Mouse (Mus musculus) heart, postnatal 36 days (tissue): Measurements from ENCODE around the gene Rtn4. TPM values are rescaled to one million over a fixed set of nuclear protein-coding genes. Genes with fewer than 3 reads are reported as not detected.
"Not testable (repeated sequence)": the region's sequence is repeated elsewhere in the genome, so short reads cannot be mapped to it uniquely, and the experiment has no call there.

Source experiments
- DNase-seq, 2 experiments: peaks; one replicate each; pipeline ENCODE4 v3.0.0; 2021 to 2022
- intact Hi-C: fragments of 180-260 bp; cut with DNase I; formaldehyde crosslinking; loops from one replicate; pipeline ENCODE4 v1.15.1; 2025
- total RNA-seq, 2 experiments: library from RNA; stranded (reverse); gene quantifications; 2 replicates each; pipeline ENCODE4 v1.2.3; 2021

Gene Rtn4
- total RNA-seq, 2 experiments from 2014 or later, result 91.7 to 95.2 TPM

GRCm38 (mm10) chr11:29756007-29756406, 63.3 kb downstream of the Rtn4 start:
- intact Hi-C loops, DNase-seq: not testable (repeated sequence)

DNA sequence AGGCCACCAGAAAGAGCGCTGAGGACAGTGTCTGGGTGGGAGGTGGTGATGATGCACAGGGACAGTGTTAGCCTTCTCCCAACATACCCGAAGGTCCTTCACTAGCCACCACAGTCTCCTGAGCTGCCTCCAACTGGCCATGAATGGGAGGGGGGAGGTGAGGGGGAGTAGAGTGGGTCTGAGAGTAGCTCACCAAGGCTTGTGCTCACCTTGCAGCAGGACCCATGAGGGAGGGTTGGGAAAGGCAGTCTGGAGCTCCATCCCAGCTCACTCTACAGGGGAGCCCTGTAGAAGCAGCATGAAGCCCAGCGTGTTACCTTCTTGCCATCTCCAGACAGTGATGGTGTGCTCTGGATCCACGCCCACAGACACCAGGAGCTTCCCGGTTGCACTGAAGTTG, 65.9 kb downstream of the Rtn4 start:
- intact Hi-C loops, result no loop called here

DNA sequence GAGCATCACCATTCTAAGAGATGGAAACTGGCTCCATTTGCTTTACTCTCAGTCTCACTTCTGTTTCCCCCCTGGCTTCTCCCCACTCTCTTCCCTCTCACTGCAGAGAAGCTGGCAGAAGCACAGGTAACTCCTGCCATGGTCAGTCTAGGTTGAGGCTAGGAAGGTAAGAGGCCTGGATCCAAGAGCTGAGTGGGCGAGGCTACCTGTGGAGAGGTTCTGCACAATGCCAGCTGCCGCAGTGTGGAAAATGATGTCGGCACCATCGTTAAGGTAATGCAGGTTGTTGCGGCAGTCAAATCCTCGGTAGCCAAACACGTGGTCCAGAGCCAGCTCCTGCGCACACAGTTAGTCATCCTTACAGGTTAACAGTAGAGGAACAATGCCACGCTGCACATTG, 68.6 kb downstream of the Rtn4 start:
- intact Hi-C loops, result no loop called here
- DNase-seq, result no peak

More for the DNA sequence above, 65.9 kb downstream of the Rtn4 start:
- no peak for DNase-seq

GRCm38 (mm10) chr11:29762768-29763167, 70.0 kb downstream of the Rtn4 start:
- intact Hi-C loops, result no loop called here
- no peak for DNase-seq

GRCm38 (mm10) chr11:29765063-29765462, 72.3 kb downstream of the Rtn4 start:
- intact Hi-C loops, result no loop called here
- no peak for DNase-seq

- intact Hi-C loops, result no loop called here
Observed at GRCm38 (mm10) chr11:29766313-29766982, 73.7 kb downstream of the Rtn4 start.

DNA sequence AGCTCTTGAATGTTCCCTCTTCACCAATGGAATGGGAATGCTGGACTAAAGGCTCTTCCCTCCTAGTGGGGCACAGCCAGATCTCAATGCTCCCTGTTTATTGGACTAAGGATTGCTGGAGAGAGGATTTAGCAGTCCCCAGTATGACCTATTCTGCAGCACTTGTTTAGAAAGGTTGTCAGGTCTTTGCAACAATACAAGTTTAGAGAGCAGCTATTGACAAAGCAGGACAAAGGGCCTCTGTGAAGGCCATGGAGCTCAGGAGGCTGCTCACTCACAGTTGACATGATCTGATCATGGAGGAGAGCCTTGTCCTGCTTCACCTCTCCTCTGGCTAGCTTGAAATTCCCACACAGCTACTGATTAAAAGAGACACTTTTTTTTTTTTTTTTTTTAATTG, 75.8 kb downstream of the Rtn4 start:
- intact Hi-C loops, result no loop called here
- DNase-seq, result no peak

More at GRCm38 (mm10) chr11:29766313-29766982, 73.7 kb downstream of the Rtn4 start:
- no peak for DNase-seq

- no peak for DNase-seq
- intact Hi-C loops, result no loop called here
Observed at GRCm38 (mm10) chr11:29770666-29771400, 78.1 kb downstream of the Rtn4 start.

DNA sequence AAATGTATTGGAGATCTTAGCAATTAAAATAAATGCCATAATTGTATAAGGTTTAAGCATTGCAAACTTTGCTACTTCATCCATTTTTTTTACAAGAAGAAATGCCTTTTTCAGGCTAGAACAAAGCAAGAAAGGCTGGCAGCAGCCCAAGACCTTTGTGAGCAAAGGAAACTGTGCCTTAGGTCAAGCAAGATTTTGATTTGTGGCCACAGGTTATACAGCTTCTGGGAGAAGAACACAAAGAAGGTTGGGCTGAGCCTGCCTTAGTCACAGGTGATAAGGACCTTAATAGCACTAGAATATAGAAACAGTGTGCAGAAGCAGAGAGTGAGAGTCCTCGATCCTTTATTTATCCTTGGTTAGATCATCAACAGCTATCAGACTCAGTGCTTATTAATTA, 79.5 kb downstream of the Rtn4 start:
- no peak for DNase-seq
- intact Hi-C loops, result no loop called here

DNA sequence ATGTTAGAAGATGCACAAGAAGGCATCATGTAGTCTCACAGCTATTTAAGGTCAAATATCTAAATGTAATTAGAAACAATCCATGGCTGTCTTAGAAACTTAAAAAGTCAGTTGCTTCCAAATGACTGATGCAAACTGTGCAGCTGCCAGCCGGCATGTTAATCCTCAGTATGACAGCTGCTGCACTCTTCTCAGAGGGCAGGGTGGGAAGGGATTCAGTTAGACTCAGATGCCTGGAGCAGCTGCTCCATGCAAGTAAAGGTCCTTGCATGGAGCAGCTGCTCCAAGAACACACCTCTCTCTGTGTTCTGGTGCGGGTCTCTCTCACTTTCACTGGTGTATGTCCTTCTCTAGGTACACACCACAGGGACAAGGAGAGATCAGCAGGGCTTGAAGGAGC, 81.5 kb downstream of the Rtn4 start:
- intact Hi-C loops, result no loop called here
- no peak for DNase-seq

- no peak for DNase-seq
- intact Hi-C loops, result no loop called here
Observed at GRCm38 (mm10) chr11:29774760-29775159, 82.0 kb downstream of the Rtn4 start.

DNA sequence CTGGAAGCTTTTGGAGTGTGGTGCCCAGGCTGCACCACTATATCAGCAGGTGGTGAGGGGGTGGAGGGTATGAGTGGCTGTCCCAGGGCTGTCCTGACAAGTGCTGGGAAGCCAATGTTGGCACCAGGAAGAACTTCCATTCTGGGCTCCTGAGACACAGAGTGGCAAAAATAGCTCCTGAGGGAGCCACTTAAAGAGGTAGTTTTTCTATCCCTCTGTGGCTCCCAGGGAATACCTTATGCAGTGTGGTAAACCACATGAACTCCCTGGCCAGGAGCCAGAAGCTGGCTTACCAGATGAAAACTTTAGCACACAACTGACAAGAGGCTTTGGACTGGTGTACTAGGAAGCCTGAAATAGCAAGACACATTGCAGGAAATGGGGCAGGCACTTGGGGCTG, 85.2 kb downstream of the Rtn4 start:
- intact Hi-C loops, result no loop called here
- peak; percentile 58 to 73 for DNase-seq

- intact Hi-C loops, result no loop called here
- no peak for DNase-seq
Observed at GRCm38 (mm10) chr11:29778936-29779335, 86.2 kb downstream of the Rtn4 start.

DNA sequence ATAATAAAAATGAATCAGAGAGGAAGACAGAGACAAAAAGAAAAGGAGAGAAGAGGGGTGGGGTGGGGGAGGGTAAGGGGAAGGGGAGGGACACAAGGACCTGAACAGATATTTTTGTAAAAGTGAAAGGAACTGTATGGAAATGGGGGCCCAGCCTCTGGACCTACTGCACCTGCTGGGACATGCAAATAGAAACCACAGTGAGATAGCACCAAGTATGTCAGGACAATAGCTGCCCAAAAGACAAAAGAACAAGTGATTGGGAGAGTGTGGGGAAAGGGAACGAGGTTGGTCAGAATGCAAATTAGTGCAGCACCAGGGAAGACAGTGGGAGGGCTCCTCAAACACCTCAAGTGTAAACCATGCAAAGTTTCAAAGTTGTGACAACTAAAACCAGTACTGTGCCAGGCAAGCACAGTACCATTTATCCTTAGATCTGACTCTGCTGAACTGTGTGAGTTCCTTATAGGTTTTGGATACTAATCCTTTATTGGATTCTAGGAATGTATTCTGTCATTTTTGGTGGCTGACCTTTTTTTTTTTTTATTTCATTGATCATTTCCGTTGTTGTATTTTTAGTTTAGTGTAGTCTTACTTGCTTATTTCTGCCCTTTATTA, 86.8 kb downstream of the Rtn4 start:
- intact Hi-C loops, result no loop called here

GRCm38 (mm10) chr11:29786583-29787219, 94.0 kb downstream of the Rtn4 start:
- intact Hi-C loops, result no loop called here
- DNase-seq, result peak; percentile 10 to 20

More for the DNA sequence above, 86.8 kb downstream of the Rtn4 start:
- no peak for DNase-seq

DNA sequence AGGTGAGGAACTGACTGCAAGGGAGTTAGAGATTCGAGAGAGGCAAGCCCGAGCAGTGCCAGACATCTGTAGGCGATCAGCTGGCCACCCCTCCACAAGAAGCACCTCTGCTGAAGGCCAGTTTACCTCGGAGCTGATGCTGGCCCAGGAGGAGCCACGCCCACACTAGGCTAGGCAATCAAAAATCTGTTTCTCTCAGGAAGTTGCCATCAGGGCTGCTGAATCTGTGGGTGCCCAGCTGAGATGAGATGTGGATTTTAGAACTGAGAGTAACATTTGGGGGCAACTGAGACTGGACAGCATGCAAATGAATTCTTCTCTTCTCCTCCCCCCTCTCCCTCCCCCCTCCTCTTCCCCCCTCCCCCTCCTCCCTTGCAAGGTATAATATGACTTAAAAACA, 94.7 kb downstream of the Rtn4 start:
- no peak for DNase-seq
- intact Hi-C loops, result no loop called here

DNA sequence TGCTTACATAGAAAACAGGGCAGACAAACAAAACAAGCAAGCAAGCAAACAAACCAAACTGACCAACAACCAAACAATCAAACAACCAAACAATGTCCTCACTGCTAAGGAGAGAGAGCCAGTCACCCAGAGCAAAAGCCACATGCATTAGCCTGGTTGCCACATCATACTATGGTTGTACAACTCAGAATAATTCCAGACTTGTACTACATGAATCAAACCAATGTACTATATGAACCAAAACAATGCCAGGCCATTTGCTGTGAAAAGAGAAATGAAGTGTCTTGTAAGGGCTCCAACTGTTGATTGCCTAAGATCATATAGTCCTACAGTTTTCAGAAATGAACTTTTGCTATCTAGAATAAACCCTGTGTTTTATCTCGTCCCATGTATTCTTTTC, 95.8 kb downstream of the Rtn4 start:
- intact Hi-C loops, result no loop called here
- no peak for DNase-seq

DNA sequence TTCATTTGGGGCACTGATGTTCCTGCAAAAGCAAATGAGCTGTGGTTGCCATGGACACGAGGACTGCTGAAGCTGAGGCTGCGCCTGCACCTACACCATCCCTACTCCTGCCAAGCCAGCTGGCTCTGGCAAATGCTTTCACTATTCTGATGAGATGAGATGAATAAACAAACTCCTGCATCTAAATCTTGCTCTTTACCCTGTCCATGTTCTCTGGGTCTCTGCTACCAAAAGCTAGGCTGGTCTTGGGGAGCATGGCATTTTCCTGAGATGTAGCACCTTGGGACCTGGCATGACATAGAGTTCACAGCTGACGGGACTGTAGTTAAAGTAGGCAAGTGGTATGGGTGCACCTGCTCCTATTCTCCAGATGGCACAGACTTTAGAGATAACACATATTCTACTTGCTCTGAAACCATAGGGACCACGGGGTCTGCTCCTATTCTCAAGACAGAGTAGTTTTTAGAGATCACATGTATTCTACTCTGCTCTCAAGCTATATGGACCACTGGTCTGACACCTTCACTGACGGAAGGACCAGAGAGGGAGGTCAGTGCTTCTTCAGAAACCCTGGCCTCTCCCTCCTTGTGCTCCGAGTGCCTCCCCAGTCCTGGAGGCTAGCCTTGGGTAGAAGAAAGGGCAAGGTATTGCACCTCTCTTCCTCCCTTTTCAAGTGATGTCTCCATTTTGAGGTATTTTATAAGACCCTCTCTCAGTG, 96.3 kb downstream of the Rtn4 start:
- DNase-seq, result no peak

GRCm38 (mm10) chr11:29790796-29791195, 98.0 kb downstream of the Rtn4 start:
- intact Hi-C loops, result no loop called here
- no peak for DNase-seq

More for the DNA sequence above, 96.3 kb downstream of the Rtn4 start:
- intact Hi-C loops, result no loop called here
